Mouse (Mus musculus) ES-Bruce4 (cell line): ENCODE results near the gene Sdhaf1.

ENCODE experiments used
- CTCF ChIP-seq: IDR thresholded peaks from one replicate; pipeline ENCODE4 v1.8.1; 2011; ENCODE audit warnings: low read depth, low read length
- EP300 ChIP-seq: IDR thresholded peaks from 2 replicates; pipeline ENCODE4 v1.6.1; 2011; ENCODE audit warnings: low read depth, low read length; ENCODE audit not compliant: insufficient read depth
- POLR2A ChIP-seq: IDR thresholded peaks from one replicate; pipeline ENCODE4 v1.8.1; 2011; ENCODE audit warnings: low read length; ENCODE audit not compliant: insufficient read depth

GRCm38 (mm10) chr7:30322865-30323264 lies 830 bp downstream of the Sdhaf1 start:
- TF ChIP-seq CTCF, result no peak
- TF ChIP-seq POLR2A, result no peak
- no peak for TF ChIP-seq EP300
